Mouse (Mus musculus) regulatory T cell (primary cell): Measurements from ENCODE around the gene Adamts14.

Experiments
- in situ Hi-C: fragments of 300-600 bp; cut with MboI, MseI; formaldehyde crosslinking; loops from one replicate; pipeline ENCODE4 v1.15.1; 2025; ENCODE audit warnings: high pct_unique_total_duplicates

Adamts14 gene

GRCm38 (mm10) chr10:61232858-61233567 is 40.2 kb downstream of the Adamts14 start:
- in situ Hi-C loops, result loop anchor here (10.0 kb wide), 1 partner anchor 1842 kb away; no protein-coding TSS in a partner anchor

- in situ Hi-C loops, result loop anchor here (10.0 kb wide), 1 partner anchor 1843 kb away; no protein-coding TSS in a partner anchor
These were observed 41.5 kb downstream of the Adamts14 start for GRCm38 (mm10) chr10:61231756-61232155.

- in situ Hi-C loops, result no loop called here
These were observed 46.3 kb downstream of the Adamts14 start for GRCm38 (mm10) chr10:61226784-61227396.

- in situ Hi-C loops, result no loop called here
These were observed 47.5 kb downstream of the Adamts14 start for GRCm38 (mm10) chr10:61225694-61226093.

- in situ Hi-C loops, result no loop called here
These were observed 53.9 kb downstream of the Adamts14 start for GRCm38 (mm10) chr10:61219318-61219717.

- in situ Hi-C loops, result no loop called here
These were observed 57.1 kb downstream of the Adamts14 start for GRCm38 (mm10) chr10:61216163-61216562.

- in situ Hi-C loops, result no loop called here
These were observed 57.6 kb downstream of the Adamts14 start for GRCm38 (mm10) chr10:61215658-61216057.

- in situ Hi-C loops, result no loop called here
These were observed 60.4 kb downstream of the Adamts14 start for GRCm38 (mm10) chr10:61212817-61213216.

- in situ Hi-C loops, result no loop called here
These were observed 61.5 kb downstream of the Adamts14 start for GRCm38 (mm10) chr10:61211743-61212142.

- in situ Hi-C loops, result no loop called here
These were observed 62.1 kb downstream of the Adamts14 start for GRCm38 (mm10) chr10:61211105-61211504.

- in situ Hi-C loops, result no loop called here
These were observed 65.0 kb downstream of the Adamts14 start for GRCm38 (mm10) chr10:61208114-61208684.

GRCm38 (mm10) chr10:61203930-61204329 is 69.3 kb downstream of the Adamts14 start:
- in situ Hi-C loops, result loop anchor here (5.0 kb wide), 1 partner anchor 128 kb away; no protein-coding TSS in a partner anchor

GRCm38 (mm10) chr10:61201596-61202318 is 71.5 kb downstream of the Adamts14 start:
- in situ Hi-C loops, result loop anchor here (5.0 kb wide), 1 partner anchor 131 kb away; no protein-coding TSS in a partner anchor

GRCm38 (mm10) chr10:61200998-61201397 is 72.2 kb downstream of the Adamts14 start:
- in situ Hi-C loops, result loop anchor here (5.0 kb wide), 1 partner anchor 131 kb away; no protein-coding TSS in a partner anchor

GRCm38 (mm10) chr10:61200232-61200820 is 72.9 kb downstream of the Adamts14 start:
- in situ Hi-C loops, result loop anchor here (5.0 kb wide), 1 partner anchor 132 kb away; no protein-coding TSS in a partner anchor

GRCm38 (mm10) chr10:61199566-61200213 is 73.5 kb downstream of the Adamts14 start:
- in situ Hi-C loops, result loop anchor here (5.0 kb wide), 1 partner anchor 133 kb away; no protein-coding TSS in a partner anchor

- in situ Hi-C loops, result no loop called here
These were observed 77.4 kb downstream of the Adamts14 start for GRCm38 (mm10) chr10:61195718-61196291.

- in situ Hi-C loops, result no loop called here
These were observed 78.0 kb downstream of the Adamts14 start for GRCm38 (mm10) chr10:61195216-61195615.

- in situ Hi-C loops, result no loop called here
These were observed 78.6 kb downstream of the Adamts14 start for GRCm38 (mm10) chr10:61194611-61195010.

- in situ Hi-C loops, result no loop called here
These were observed 85.2 kb downstream of the Adamts14 start for GRCm38 (mm10) chr10:61188010-61188409.
